Mouse (Mus musculus): ENCODE results near the gene Cryba4. TPM values are rescaled to one million over a fixed set of nuclear protein-coding genes. Genes with fewer than 3 reads are reported as not detected.
A peak's percentile ranks its signal among the peaks of the same experiment; 100 is the strongest.

Gene Cryba4
- polyA plus RNA-seq, 1 experiment from 2014 or later: 1.0 TPM

GRCm38 (mm10) chr5:112275021-112275804 is 22.9 kb upstream of the Cryba4 start:
- 65% methylated on average over 4 of the region's 4 CpGs for WGBS
- H3K9ac ChIP-seq (ENCODE audit: low read depth, low read length): 0 out of 2 replicates have a peak overlapping the region, but pooled peaks have one; percentile 73
- peak overlapping the region; percentile 95 for H3K4me2 ChIP-seq (ENCODE audit: low read length)
- H3K27me3 ChIP-seq (ENCODE audit: control insufficient read depth, insufficient read depth, low read depth, low read length): no peaks in the 10 kb centered on the region
- ATAC-seq: no peak
- H3K27ac ChIP-seq (ENCODE audit: low read length): no peak overlapping the region
- H3K4me1 ChIP-seq (ENCODE audit: control insufficient read depth, insufficient read depth, low read length): peaks cover 29% of the 10 kb centered on the region
- H3K36me3 ChIP-seq (ENCODE audit: control insufficient read depth, insufficient read depth, low read length): no peaks in the 10 kb centered on the region
- no peaks in the 10 kb centered on the region for H3K9me3 ChIP-seq (replicated peaks; ENCODE audit: control insufficient read depth, low read length, poor library complexity, severe bottlenecking)
- peak overlapping the region; percentile 63; the same call in 1 of the 2 replicates for H3K4me3 ChIP-seq (ENCODE audit: low read depth, low read length)

- H3K4me1 ChIP-seq (ENCODE audit: control insufficient read depth, insufficient read depth, low read length): peaks cover 27% of the 10 kb centered on the region
- H3K9me3 ChIP-seq (replicated peaks; ENCODE audit: control insufficient read depth, low read length, poor library complexity, severe bottlenecking): no peaks in the 10 kb centered on the region
- 50% methylated on average over 2 of the region's 2 CpGs for WGBS
- no peak overlapping the region for H3K27ac ChIP-seq (ENCODE audit: low read length)
- no peak for ATAC-seq
- H3K27me3 ChIP-seq (ENCODE audit: control insufficient read depth, insufficient read depth, low read depth, low read length): no peaks in the 10 kb centered on the region
- H3K36me3 ChIP-seq (ENCODE audit: control insufficient read depth, insufficient read depth, low read length): no peaks in the 10 kb centered on the region
- no peak overlapping the region for H3K4me3 ChIP-seq (ENCODE audit: low read depth, low read length)
- no peak overlapping the region for H3K9ac ChIP-seq (ENCODE audit: low read depth, low read length)
- no peak overlapping the region for H3K4me2 ChIP-seq (ENCODE audit: low read length)
Measured at GRCm38 (mm10) chr5:112273746-112274463, 21.6 kb upstream of the Cryba4 start.

- no peak overlapping the region for H3K4me2 ChIP-seq (ENCODE audit: low read length)
- H3K36me3 ChIP-seq (ENCODE audit: control insufficient read depth, insufficient read depth, low read length): no peaks in the 10 kb centered on the region
- no peak for ATAC-seq
- WGBS: 74% methylated on average over 2 of the region's 2 CpGs
- peaks cover 26% of the 10 kb centered on the region for H3K4me1 ChIP-seq (ENCODE audit: control insufficient read depth, insufficient read depth, low read length)
- H3K27ac ChIP-seq (ENCODE audit: low read length): no peak overlapping the region
- H3K9ac ChIP-seq (ENCODE audit: low read depth, low read length): no peak overlapping the region
- no peaks in the 10 kb centered on the region for H3K9me3 ChIP-seq (replicated peaks; ENCODE audit: control insufficient read depth, low read length, poor library complexity, severe bottlenecking)
- H3K27me3 ChIP-seq (ENCODE audit: control insufficient read depth, insufficient read depth, low read depth, low read length): no peaks in the 10 kb centered on the region; the same call in 1 of the 2 replicates
- no peak overlapping the region for H3K4me3 ChIP-seq (ENCODE audit: low read depth, low read length)
Measured at GRCm38 (mm10) chr5:112272934-112273333, 20.6 kb upstream of the Cryba4 start.

GRCm38 (mm10) chr5:112270764-112271541 is 18.6 kb upstream of the Cryba4 start:
- Histone ChIP-seq H3K4me3 (ENCODE audit: low read depth, low read length) (no peak overlapping the region), H3K27ac (ENCODE audit: low read length) (peak overlapping the region; percentile 74), H3K9ac (ENCODE audit: low read depth, low read length) (peak overlapping the region; percentile 38; the same call in 1 of the 2 replicates), H3K4me1 (ENCODE audit: control insufficient read depth, insufficient read depth, low read length) (peaks cover 15% of the 10 kb centered on the region), H3K36me3 (ENCODE audit: control insufficient read depth, insufficient read depth, low read length) (no peaks in the 10 kb centered on the region), H3K27me3 (ENCODE audit: control insufficient read depth, insufficient read depth, low read depth, low read length) (no peaks in the 10 kb centered on the region; the same call in 1 of the 2 replicates), H3K9me3 (replicated peaks; ENCODE audit: control insufficient read depth, low read length, poor library complexity, severe bottlenecking) (no peaks in the 10 kb centered on the region), H3K4me2 (ENCODE audit: low read length) (peak overlapping the region; percentile 31)
- WGBS: 24% methylated on average over 24 of the region's 24 CpGs
- no peak for ATAC-seq

GRCm38 (mm10) chr5:112266011-112266777 is 13.9 kb upstream of the Cryba4 start:
- H3K27me3 ChIP-seq (ENCODE audit: control insufficient read depth, insufficient read depth, low read depth, low read length): no peaks in the 10 kb centered on the region; the same call in 1 of the 2 replicates
- no peak overlapping the region for H3K27ac ChIP-seq (ENCODE audit: low read length)
- peaks cover 10% of the 10 kb centered on the region for H3K4me1 ChIP-seq (ENCODE audit: control insufficient read depth, insufficient read depth, low read length)
- no peaks in the 10 kb centered on the region for H3K36me3 ChIP-seq (ENCODE audit: control insufficient read depth, insufficient read depth, low read length)
- no peaks in the 10 kb centered on the region for H3K9me3 ChIP-seq (replicated peaks; ENCODE audit: control insufficient read depth, low read length, poor library complexity, severe bottlenecking)
- H3K9ac ChIP-seq (ENCODE audit: low read depth, low read length): no peak overlapping the region
- no peak overlapping the region for H3K4me3 ChIP-seq (ENCODE audit: low read depth, low read length)
- 0 out of 2 replicates have a peak overlapping the region, but pooled peaks have one; percentile 8 for H3K4me2 ChIP-seq (ENCODE audit: low read length)
- 66% methylated on average over 9 of the region's 9 CpGs for WGBS
- ATAC-seq: no peak

GRCm38 (mm10) chr5:112265515-112265914 is 13.2 kb upstream of the Cryba4 start:
- H3K4me2 ChIP-seq (ENCODE audit: low read length): 0 out of 2 replicates have a peak overlapping the region, but pooled peaks have one; percentile 8
- 10% methylated on average over 10 of the region's 10 CpGs for WGBS
- H3K4me1 ChIP-seq (ENCODE audit: control insufficient read depth, insufficient read depth, low read length): peaks cover 3% of the 10 kb centered on the region
- no peak overlapping the region for H3K4me3 ChIP-seq (ENCODE audit: low read depth, low read length)
- H3K9me3 ChIP-seq (replicated peaks; ENCODE audit: control insufficient read depth, low read length, poor library complexity, severe bottlenecking): no peaks in the 10 kb centered on the region
- H3K36me3 ChIP-seq (ENCODE audit: control insufficient read depth, insufficient read depth, low read length): no peaks in the 10 kb centered on the region
- ATAC-seq: peak; percentile 51; the same call in 1 of the 2 replicates
- H3K9ac ChIP-seq (ENCODE audit: low read depth, low read length): no peak overlapping the region
- no peaks in the 10 kb centered on the region; the same call in 1 of the 2 replicates for H3K27me3 ChIP-seq (ENCODE audit: control insufficient read depth, insufficient read depth, low read depth, low read length)
- no peak overlapping the region for H3K27ac ChIP-seq (ENCODE audit: low read length)

GRCm38 (mm10) chr5:112265110-112265509 is 12.8 kb upstream of the Cryba4 start:
- no peak for ATAC-seq
- no peaks in the 10 kb centered on the region for H3K9me3 ChIP-seq (replicated peaks; ENCODE audit: control insufficient read depth, low read length, poor library complexity, severe bottlenecking)
- no peaks in the 10 kb centered on the region for H3K36me3 ChIP-seq (ENCODE audit: control insufficient read depth, insufficient read depth, low read length)
- no peak overlapping the region for H3K27ac ChIP-seq (ENCODE audit: low read length)
- H3K4me3 ChIP-seq (ENCODE audit: low read depth, low read length): no peak overlapping the region
- H3K4me1 ChIP-seq (ENCODE audit: control insufficient read depth, insufficient read depth, low read length): no peaks in the 10 kb centered on the region; the same call in 1 of the 2 replicates
- H3K27me3 ChIP-seq (ENCODE audit: control insufficient read depth, insufficient read depth, low read depth, low read length): no peaks in the 10 kb centered on the region; the same call in 1 of the 2 replicates
- 85% methylated on average over 5 of the region's 5 CpGs for WGBS
- no peak overlapping the region for H3K9ac ChIP-seq (ENCODE audit: low read depth, low read length)
- no peak overlapping the region for H3K4me2 ChIP-seq (ENCODE audit: low read length)

- no peak overlapping the region for H3K4me3 ChIP-seq (ENCODE audit: low read depth, low read length)
- H3K9ac ChIP-seq (ENCODE audit: low read depth, low read length): no peak overlapping the region
- no peak overlapping the region for H3K27ac ChIP-seq (ENCODE audit: low read length)
- H3K4me1 ChIP-seq (ENCODE audit: control insufficient read depth, insufficient read depth, low read length): no peaks in the 10 kb centered on the region; the same call in 1 of the 2 replicates
- no peaks in the 10 kb centered on the region for H3K36me3 ChIP-seq (ENCODE audit: control insufficient read depth, insufficient read depth, low read length)
- H3K4me2 ChIP-seq (ENCODE audit: low read length): no peak overlapping the region
- H3K27me3 ChIP-seq (ENCODE audit: control insufficient read depth, insufficient read depth, low read depth, low read length): no peaks in the 10 kb centered on the region; the same call in 1 of the 2 replicates
- 89% methylated on average over 7 of the region's 7 CpGs for WGBS
- ATAC-seq: no peak
- no peaks in the 10 kb centered on the region for H3K9me3 ChIP-seq (replicated peaks; ENCODE audit: control insufficient read depth, low read length, poor library complexity, severe bottlenecking)
Measured at GRCm38 (mm10) chr5:112264099-112264498, 11.8 kb upstream of the Cryba4 start.

Data from midbrain, embryonic 16.5 days (tissue).